8 mouse cellular contexts compared by ENCODE assay signal in genomic region chr14:55603271-55603632, GRCm38 (mm10). TPM values are rescaled to one million over a fixed set of nuclear protein-coding genes. Genes with fewer than 3 reads are reported as not detected.
DNase-seq lines count a peak whose midpoint lies in the region; ATAC-seq and TF ChIP-seq lines count a peak whose summit lies in the region.

TSS of gene Irf9 (plus strand) at chr14:55603571.

- no peaks in the 10 kb centered on the region for H3K79me2 ChIP-seq in CH12.LX (replicated peaks; ENCODE audit: control insufficient read depth, extremely low read depth, insufficient read depth, poor library complexity, severe bottlenecking)

- no peaks in the 10 kb centered on the region for H3K27me3 ChIP-seq in heart, embryonic 14.5 days (ENCODE audit: control insufficient read depth, insufficient read depth, low read length)
- H3K27me3 ChIP-seq in CH12.LX (replicated peaks) = no peaks in the 10 kb centered on the region
- no peaks in the 10 kb centered on the region for H3K27me3 ChIP-seq in embryonic facial prominence, embryonic 15.5 days
- H3K27me3 ChIP-seq in intestine, embryonic 16.5 days (replicated peaks; ENCODE audit: control insufficient read depth, insufficient read depth, low read length) = no peaks in the 10 kb centered on the region

- WGBS in heart, embryonic 14.5 days = 87% methylated on average over 7 of the region's 7 CpGs
- WGBS in embryonic facial prominence, embryonic 15.5 days = 80% methylated on average over 7 of the region's 7 CpGs
- WGBS in intestine, embryonic 16.5 days = 81% methylated on average over 7 of the region's 7 CpGs

- no peaks in the 10 kb centered on the region for H3K9me3 ChIP-seq in heart, embryonic 14.5 days (ENCODE audit: control insufficient read depth, low read length)
- no peaks in the 10 kb centered on the region for H3K9me3 ChIP-seq in CH12.LX (replicated peaks; ENCODE audit: low read length)
- H3K9me3 ChIP-seq in embryonic facial prominence, embryonic 15.5 days (replicated peaks) = no peaks in the 10 kb centered on the region
- H3K9me3 ChIP-seq in intestine, embryonic 16.5 days (ENCODE audit: control insufficient read depth, low read length) = no peaks in the 10 kb centered on the region

- DNase-seq in heart, adult 9 months (ENCODE audit: low spot score in 2 of 2) = no peak
- no peak for DNase-seq in CH12.LX (ENCODE audit: extremely low read depth)
- DNase-seq in naive thymus-derived CD4-positive, alpha-beta T cell, adult 2 months (ENCODE audit: low read depth) = peak; percentile 33
- DNase-seq in thymus, postnatal 25 days = no peak
- no peak for DNase-seq in ovary, postnatal 14 days (ENCODE audit: low spot score)

- no peak for TF ChIP-seq POLR2A in CH12.LX (IDR thresholded peaks at IDR 0.05; ENCODE audit: low read depth, low read length)

- in situ Hi-C loops in CH12.LX (cut with MboI; ENCODE audit: low pct_ligation_motif_present, low pct_unique_long_range_greater_than_20kb, low sequenced_read_pairs) = no loop called here

- H3K9ac ChIP-seq in heart, embryonic 14.5 days (ENCODE audit: low read length) = peak within 1 kb of the TSS; percentile 75
- peak within 1 kb of the TSS; percentile 31 for H3K9ac ChIP-seq in CH12.LX (ENCODE audit: insufficient read depth, low read depth)
- H3K9ac ChIP-seq in embryonic facial prominence, embryonic 15.5 days = peak within 1 kb of the TSS; percentile 2; the same call in 1 of the 2 replicates
- peak within 1 kb of the TSS; percentile 70 for H3K9ac ChIP-seq in intestine, embryonic 16.5 days (ENCODE audit: low read depth, low read length)

- TF ChIP-seq RAD21 in CH12.LX (IDR thresholded peaks at IDR 0.05; ENCODE audit: low read depth, low read length) = no peak

- dilution Hi-C loops in CH12.LX (cut with MboI; ENCODE audit: extremely low pct_ligation_motif_present, extremely low pct_unique_long_range_greater_than_20kb, low sequenced_read_pairs) = no loop called here

- H3K27ac ChIP-seq in heart, embryonic 14.5 days (replicated peaks in 1 of 2; ENCODE audit: control insufficient read depth in 1 of 2, insufficient read depth in 1 of 2, low read depth in 2 of 2, low read length in 2 of 2) = peak within 1 kb of the TSS; percentile 78 to 80
- peak within 1 kb of the TSS; percentile 65 for H3K27ac ChIP-seq in CH12.LX (ENCODE audit: insufficient read depth, low read depth)
- peak within 1 kb of the TSS; percentile 63 for H3K27ac ChIP-seq in embryonic facial prominence, embryonic 15.5 days (replicated peaks)
- peak within 1 kb of the TSS; percentile 84 for H3K27ac ChIP-seq in intestine, embryonic 16.5 days (ENCODE audit: low read length)

- no peak for TF ChIP-seq CTCF in CH12.LX (conservative IDR thresholded peaks at IDR 0.05 in 1 of 2, IDR thresholded peaks at IDR 0.05 in 1 of 2; ENCODE audit: low read depth in 2 of 2, low read length in 2 of 2)

- H3K4me1 ChIP-seq in heart, embryonic 14.5 days (ENCODE audit: control insufficient read depth in 2 of 2, insufficient read depth in 2 of 2, low read length in 2 of 2) = peaks cover 7 to 8% of the 10 kb centered on the region in 2 experiments; a peak in 3 of 4 replicates
- H3K4me1 ChIP-seq in CH12.LX (ENCODE audit: control insufficient read depth in 1 of 2, insufficient read depth in 2 of 2) = peaks cover 4 to 36% of the 10 kb centered on the region in 2 experiments; a peak in 3 of 4 replicates
- peaks cover 19% of the 10 kb centered on the region for H3K4me1 ChIP-seq in embryonic facial prominence, embryonic 15.5 days
- H3K4me1 ChIP-seq in intestine, embryonic 16.5 days (ENCODE audit: control insufficient read depth, insufficient read depth, low read length) = peaks cover 8% of the 10 kb centered on the region; the same call in 1 of the 2 replicates

- no peak for TF ChIP-seq EP300 in CH12.LX (IDR thresholded peaks at IDR 0.05; ENCODE audit: low read length)

- peak within 1 kb of the TSS; percentile 78 for H3K4me2 ChIP-seq in heart, embryonic 14.5 days (ENCODE audit: low read length)
- peak within 1 kb of the TSS; percentile 67 for H3K4me2 ChIP-seq in CH12.LX (ENCODE audit: insufficient read depth, low read depth, poor library complexity, severe bottlenecking)
- H3K4me2 ChIP-seq in embryonic facial prominence, embryonic 15.5 days (replicated peaks) = peak within 1 kb of the TSS; percentile 45
- H3K4me2 ChIP-seq in intestine, embryonic 16.5 days (ENCODE audit: low read depth, low read length) = peak within 1 kb of the TSS; percentile 64

- ATAC-seq in heart, embryonic 14.5 days (ENCODE audit: insufficient number of reproducible peaks, insufficient read depth, low FRiP score, low read depth) = no peak
- ATAC-seq in embryonic facial prominence, embryonic 15.5 days (ENCODE audit: insufficient number of reproducible peaks, low FRiP score, low TSS enrichment, low read depth) = no peak
- no peak for ATAC-seq in intestine, embryonic 16.5 days

- peaks cover 84% of the 10 kb centered on the region for H3K36me3 ChIP-seq in heart, embryonic 14.5 days (ENCODE audit: control insufficient read depth, insufficient read depth, low read length)
- H3K36me3 ChIP-seq in CH12.LX (replicated peaks in 1 of 2; ENCODE audit: control insufficient read depth in 1 of 2, insufficient read depth in 1 of 2, low read length in 1 of 2) = peaks cover 69 to 78% of the 10 kb centered on the region in 2 experiments
- H3K36me3 ChIP-seq in embryonic facial prominence, embryonic 15.5 days = peaks cover 75% of the 10 kb centered on the region
- H3K36me3 ChIP-seq in intestine, embryonic 16.5 days (ENCODE audit: control insufficient read depth, insufficient read depth, low read length) = peaks cover 27% of the 10 kb centered on the region

- H3K4me3 ChIP-seq in heart, embryonic 14.5 days (ENCODE audit: control insufficient read depth in 1 of 2, insufficient read depth in 1 of 2, low read depth in 1 of 2, low read length in 2 of 2) = peak within 1 kb of the TSS; percentile 48 to 60
- H3K4me3 ChIP-seq in CH12.LX (replicated peaks in 1 of 3; ENCODE audit: low read depth in 2 of 3, low read length in 2 of 3, poor library complexity in 1 of 3) = peak within 1 kb of the TSS; percentile 54 to 74 (median 58)
- H3K4me3 ChIP-seq in embryonic facial prominence, embryonic 15.5 days (replicated peaks) = peak within 1 kb of the TSS; percentile 39
- peak within 1 kb of the TSS; percentile 48 for H3K4me3 ChIP-seq in intestine, embryonic 16.5 days (ENCODE audit: low read length)

TF ChIP-seq in CH12.LX, 34 proteins besides CTCF, POLR2A, EP300 and RAD21:
- no peak for TF ChIP-seq JUN (IDR thresholded peaks at IDR 0.05; ENCODE audit: insufficient read depth, low read depth, low read length)
- no peak for TF ChIP-seq MYC (IDR thresholded peaks at IDR 0.05; ENCODE audit: low read depth, low read length)
- no peak for TF ChIP-seq MAFK (IDR thresholded peaks at IDR 0.05; ENCODE audit: insufficient replicate concordance, low read length)
- TF ChIP-seq USF2 (conservative IDR thresholded peaks at IDR 0.05; ENCODE audit: low read depth, low read length) = no peak
- no peak for TF ChIP-seq RCOR1 (conservative IDR thresholded peaks at IDR 0.05; ENCODE audit: low read depth, low read length)

RNA-seq across cellular contexts. Expression of gene Irf9, which starts in this region (rescaled TPM):
- polyA plus RNA-seq in heart, embryonic 14.5 days (2014; fragmentation: Nextera tagmentation; extraction: Ambion mirVana) = 9.8 and 10.1 TPM in 2 replicates
- total RNA-seq in CH12.LX (2012; rRNA removed) (9.2 and 10.1 TPM in 2 replicates), CH12.LX (2014; rRNA removed) (9.6 and 11.2 TPM in 2 replicates)
- polyA plus RNA-seq in CH12.LX (2012; ENCODE audit: insufficient read length, low read depth) = 12.4 and 12.8 TPM in 2 replicates
- 12.8 and 17.3 TPM in 2 replicates for polyA plus RNA-seq in embryonic facial prominence, embryonic 15.5 days (2015; fragmentation: Nextera tagmentation; extraction: Ambion mirVana)
- polyA plus RNA-seq in intestine, embryonic 16.5 days (2015; fragmentation: Nextera tagmentation; extraction: Ambion mirVana) = 11.6 and 12.9 TPM in 2 replicates

Comparison
In these comparisons a context has a peak if more than half of its experiments do, and no peak if none do; other contexts are left out.
1. H3K9ac ChIP-seq: peak in every context shown above with its lines; median percentile 75 in heart, embryonic 14.5 days; 70 in intestine, embryonic 16.5 days; 31 in CH12.LX; 2 in embryonic facial prominence, embryonic 15.5 days.